Mouse (Mus musculus) ES-E14 (cell line): ENCODE data around the gene Plekho2. TPM values are rescaled to one million over a fixed set of nuclear protein-coding genes. Genes with fewer than 3 reads are reported as not detected.
A peak's percentile ranks its signal among the peaks of the same experiment; 100 is the strongest.

Experiments
- DNase-seq: peaks from one replicate; pipeline ENCODE4 v3.0.0-alpha.2; 2013; ENCODE audit warnings: low read depth, low spot score
- H3K27ac ChIP-seq: 2 replicates; pipeline ENCODE4 v1.5.1; 2012; ENCODE audit warnings: low read depth, mild to moderate bottlenecking, low read length, moderate library complexity, mixed read lengths; ENCODE audit not compliant: poor library complexity, insufficient read depth, severe bottlenecking
- H3K36me3 ChIP-seq: 2 replicates; pipeline ENCODE4 v1.6.1; 2012; ENCODE audit warnings: mild to moderate bottlenecking, low read length, moderate library complexity, mixed read lengths; ENCODE audit not compliant: control insufficient read depth, poor library complexity, insufficient read depth, severe bottlenecking
- H3K4me1 ChIP-seq, 2 experiments: fragments of 150-350 bp in 1 of 2; sonication (generic) in 1 of 2; 2 replicates each; pipeline ENCODE4 v1.6.1; 2012; ENCODE audit warnings: low read length in 2 of 2, mild to moderate bottlenecking in 1 of 2, mixed read lengths in 1 of 2; ENCODE audit not compliant: control insufficient read depth in 2 of 2, insufficient read depth in 2 of 2, poor library complexity in 1 of 2
- H3K4me3 ChIP-seq, 2 experiments: fragments of 150-350 bp in 1 of 2; sonication (generic) in 1 of 2; 2 replicates each; pipeline ENCODE4 v1.5.1; 2012; ENCODE audit warnings: low read length in 2 of 2, low read depth in 1 of 2, mild to moderate bottlenecking in 1 of 2, mixed read lengths in 1 of 2; ENCODE audit not compliant: insufficient read depth in 1 of 2, poor library complexity in 1 of 2, severe bottlenecking in 1 of 2
- H3K9ac ChIP-seq: 2 replicates; pipeline ENCODE4 v1.6.1; 2012; ENCODE audit warnings: low read depth, mild to moderate bottlenecking, low read length, mixed read lengths; ENCODE audit not compliant: poor library complexity, insufficient read depth, severe bottlenecking
- H3K9me3 ChIP-seq: fragments of 150-350 bp; sonication (generic); 2 replicates; pipeline ENCODE4 v1.6.1; 2012; ENCODE audit warnings: low read depth, mild to moderate bottlenecking, low read length; ENCODE audit not compliant: control insufficient read depth, insufficient read depth
- HCFC1 ChIP-seq: IDR thresholded peaks from 2 replicates; pipeline ENCODE4 v1.6.1; 2012; ENCODE audit warnings: low read length, inconsistent platforms, borderline replicate concordance; ENCODE audit not compliant: insufficient read depth
- MAFK ChIP-seq: IDR thresholded peaks from 2 replicates; pipeline ENCODE4 v1.6.1; 2014; ENCODE audit warnings: mild to moderate bottlenecking, low read depth, low read length, inconsistent platforms; ENCODE audit not compliant: insufficient read depth
- ZC3H11A ChIP-seq: IDR thresholded peaks from 2 replicates; pipeline ENCODE4 v1.6.1; 2012; ENCODE audit warnings: low read depth, mild to moderate bottlenecking, inconsistent platforms, low read length, borderline replicate concordance
- ZNF384 ChIP-seq: IDR thresholded peaks from 2 replicates; pipeline ENCODE4 v1.6.1; 2012; ENCODE audit warnings: low read depth, low read length, inconsistent platforms
- in situ Hi-C, 2 experiments: fragments of 600-800 bp; cut with MboI; formaldehyde crosslinking; loops; one replicate each; pipeline ENCODE4 v1.15.1; 2025; ENCODE audit warnings: low sequenced_read_pairs in 2 of 2, inconsistent platforms in 1 of 2; ENCODE audit not compliant: unreplicated experiment in 2 of 2
- total RNA-seq: library from RNA; depleted of rRNA; stranded (reverse); fragments of 300-350 nt; gene quantifications from 2 replicates; pipeline ENCODE4 v1.2.3, GENCODE M21; 2012; rRNA removed

Gene Plekho2
- total RNA-seq, 1 experiment: 5.4 TPM

- DNase-seq: no peak
These were observed 76.9 kb downstream of the Plekho2 start for GRCm38 (mm10) chr9:65502721-65503505.

More at GRCm38 (mm10) chr9:65502721-65503505, 76.9 kb downstream of the Plekho2 start:
- H3K27ac ChIP-seq: no peak overlapping the region
- no peaks in the 10 kb centered on the region for H3K4me1 ChIP-seq
- H3K9ac ChIP-seq: 0 out of 2 replicates have a peak overlapping the region, but pooled peaks have one; percentile 36
- no peak overlapping the region for H3K4me3 ChIP-seq
- in situ Hi-C loops: no loop called here
- H3K36me3 ChIP-seq: no peaks in the 10 kb centered on the region
- no peak for TF ChIP-seq ZNF384
- TF ChIP-seq ZC3H11A: no peak
- no peak for TF ChIP-seq MAFK
- no peak for TF ChIP-seq HCFC1
- no peaks in the 10 kb centered on the region for H3K9me3 ChIP-seq

Other genes with a start within 250 kb of the Plekho2 start
- gene Pdcd7, start 233.9 kb downstream of the Plekho2 start, total RNA-seq: 23.7 and 27.5 TPM in 2 replicates
- gene Ubap1l, start 219.0 kb downstream of the Plekho2 start, total RNA-seq: 4.5 and 8.5 TPM in 2 replicates
- gene Kbtbd13, start 188.4 kb downstream of the Plekho2 start, total RNA-seq: 0.71 and 1.1 TPM in 2 replicates
- 0.18 and 0.21 TPM in 2 replicates for gene Rasl12, start 181.5 kb downstream of the Plekho2 start, total RNA-seq
- gene Slc51b, start 157.1 kb downstream of the Plekho2 start, total RNA-seq: not detected in 2 replicates
- gene Mtfmt, start 144.3 kb downstream of the Plekho2 start, total RNA-seq: 9.1 and 9.6 TPM in 2 replicates
- 28.5 and 31.7 TPM in 2 replicates for gene Spg21, start 119.1 kb downstream of the Plekho2 start, total RNA-seq
- not detected in 2 replicates for gene Ankdd1a, start 59.8 kb downstream of the Plekho2 start, total RNA-seq
- 31.8 and 53.8 TPM in 2 replicates for gene Pif1, start 7.1 kb upstream of the Plekho2 start, total RNA-seq
- 44.7 and 64.5 TPM in 2 replicates for gene Rbpms2, start 49.6 kb upstream of the Plekho2 start, total RNA-seq
- gene Oaz2, start 88.0 kb upstream of the Plekho2 start, total RNA-seq: 30.1 and 51.5 TPM in 2 replicates
- 8.7 and 9.9 TPM in 2 replicates for gene Zfp609, start 247.5 kb upstream of the Plekho2 start, total RNA-seq